Mouse (Mus musculus) gastrocnemius, adult 8-10 months (tissue): Measurements from ENCODE around the gene Cby3. TPM values are rescaled to one million over a fixed set of nuclear protein-coding genes. Genes with fewer than 3 reads are reported as not detected.
"Not testable (repeated sequence)": the region's sequence is repeated elsewhere in the genome, so short reads cannot be mapped to it uniquely, and the experiment has no call there.

Experiments
- DNase-seq, 2 experiments: peaks; one replicate each; pipeline ENCODE4 v3.0.0; 2022; ENCODE audit warnings: low spot score in 2 of 2
- total RNA-seq, 4 experiments: library from RNA; stranded (reverse); gene quantifications; 2 replicates each; pipeline ENCODE4 v1.2.4; 2022

Cby3 gene
- total RNA-seq, result not detected

DNA sequence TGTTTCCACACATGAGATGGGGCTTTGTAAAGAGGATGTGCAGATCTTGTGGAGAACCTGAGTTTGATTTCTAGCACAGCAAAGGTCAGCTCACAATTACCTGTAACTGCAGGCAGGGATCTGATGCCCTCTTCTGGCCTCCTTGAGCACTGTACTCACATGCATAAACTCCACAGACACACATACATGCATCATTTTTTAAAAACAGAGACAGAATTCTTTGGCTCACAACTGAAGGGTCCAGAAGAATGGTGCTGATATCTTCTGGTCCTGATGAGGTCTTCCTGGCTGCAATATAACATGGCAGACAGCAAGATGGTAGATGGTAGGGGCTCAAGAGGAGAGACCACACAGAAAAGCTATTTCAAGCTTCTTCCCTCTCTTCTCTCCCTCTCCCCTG is at the start of gene Cby3:
TSS of gene Cby3 (plus strand) at position 301 of the 400 bp plus-strand sequence.
- DNase-seq, result no peak

GRCm38 (mm10) chr11:50312803-50313202 is 41.5 kb upstream of the Cby3 start:
- no peak for DNase-seq

GRCm38 (mm10) chr11:50319343-50319742 is 34.9 kb upstream of the Cby3 start:
- DNase-seq, result not testable (repeated sequence)

GRCm38 (mm10) chr11:50321239-50321638 is 33.0 kb upstream of the Cby3 start:
- no peak for DNase-seq

- DNase-seq, result no peak
Observed at GRCm38 (mm10) chr11:50322345-50322744, 31.9 kb upstream of the Cby3 start.

- no peak for DNase-seq
Observed at GRCm38 (mm10) chr11:50323843-50324242, 30.4 kb upstream of the Cby3 start.

DNA sequence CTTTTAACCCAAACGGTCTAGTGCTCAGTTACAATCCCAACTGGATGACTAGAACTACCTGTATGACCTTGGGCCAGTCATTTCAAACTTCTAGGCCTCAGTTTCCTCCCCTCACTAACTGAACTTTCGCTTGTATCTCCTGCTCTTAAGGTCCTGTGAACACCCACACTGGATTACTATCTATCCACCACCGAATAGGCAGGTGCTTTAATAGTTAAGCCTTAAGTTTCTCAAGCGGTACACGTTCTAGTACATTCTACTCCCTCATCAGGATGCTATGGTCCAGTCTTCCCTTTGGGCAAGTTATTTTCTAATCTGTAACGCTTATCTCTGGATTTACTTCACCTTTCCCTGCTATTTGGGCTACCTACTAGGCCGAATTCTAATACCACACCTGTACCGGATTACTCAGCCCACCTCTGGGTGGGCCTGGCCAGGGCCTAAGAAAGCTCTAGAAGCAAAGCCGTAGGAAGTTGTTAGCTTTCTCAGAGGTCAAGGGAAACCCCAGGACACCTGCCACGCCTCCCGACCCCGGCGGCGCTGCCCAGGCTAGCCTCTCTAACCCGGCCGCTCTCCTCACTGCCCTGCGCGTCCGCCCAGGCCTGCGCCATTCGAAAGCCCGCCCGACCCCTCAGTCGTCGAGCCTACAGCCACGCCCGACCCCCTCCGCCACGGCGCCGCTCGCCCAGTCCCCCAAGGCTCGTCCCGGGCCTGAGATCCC is 29.4 kb upstream of the Cby3 start:
- DNase-seq, result no peak

GRCm38 (mm10) chr11:50325496-50326301 is 28.6 kb upstream of the Cby3 start, which contains the start of gene Canx:
TSS of gene Canx (minus strand) at chr11:50325673.
- peak; percentile 97 for DNase-seq

GRCm38 (mm10) chr11:50326302-50326966 is 27.8 kb upstream of the Cby3 start:
- no peak for DNase-seq

DNA sequence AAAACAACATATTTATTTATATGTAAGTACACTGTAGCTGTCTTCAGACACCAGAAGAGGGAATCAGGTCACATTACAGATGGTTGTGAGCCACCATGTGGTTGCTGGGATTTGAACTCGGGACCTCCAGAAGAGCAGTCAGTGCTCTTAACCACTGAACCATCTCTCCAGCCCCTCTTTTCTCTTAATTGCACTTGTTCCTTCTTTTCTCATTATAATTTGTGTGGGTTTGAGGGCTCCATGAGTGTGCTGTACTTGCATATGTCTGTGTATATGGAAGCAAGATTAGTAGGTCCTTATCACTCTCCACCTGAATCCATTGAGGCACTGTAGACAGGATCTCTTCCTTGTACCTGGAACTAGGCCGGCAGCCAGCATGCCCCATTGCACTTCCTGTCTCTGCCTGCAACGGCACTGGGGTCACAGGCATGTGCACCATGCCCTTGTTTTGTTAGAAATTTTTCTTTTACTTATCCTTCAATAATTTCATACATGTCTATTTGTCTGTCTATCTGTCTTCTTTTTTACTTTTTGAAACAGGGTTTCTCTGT is 26.1 kb upstream of the Cby3 start:
- DNase-seq, result no peak

DNA sequence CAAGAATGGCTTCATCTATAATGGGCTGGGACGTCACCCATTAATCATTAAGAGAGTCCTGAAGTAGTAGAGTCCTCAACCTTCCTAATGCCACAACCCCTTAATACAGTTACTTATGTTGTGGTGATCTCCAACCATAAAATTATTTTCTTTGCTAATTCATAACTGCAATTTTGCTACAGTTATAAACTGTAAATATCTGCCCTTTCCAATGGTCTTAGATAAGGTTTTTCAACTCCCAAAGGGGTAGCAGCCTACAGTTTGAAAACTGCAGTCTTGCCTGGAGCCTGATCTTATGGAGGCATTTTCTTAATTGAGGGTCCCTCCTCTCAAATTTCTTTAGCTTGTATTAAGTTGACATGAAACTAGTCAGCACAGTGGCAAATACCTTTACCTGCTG is 24.9 kb upstream of the Cby3 start:
- DNase-seq, result no peak

GRCm38 (mm10) chr11:50333181-50333580 is 21.1 kb upstream of the Cby3 start:
- peak; percentile 21 to 49 for DNase-seq

- no peak for DNase-seq
Observed at GRCm38 (mm10) chr11:50336126-50336525, 18.1 kb upstream of the Cby3 start.

DNA sequence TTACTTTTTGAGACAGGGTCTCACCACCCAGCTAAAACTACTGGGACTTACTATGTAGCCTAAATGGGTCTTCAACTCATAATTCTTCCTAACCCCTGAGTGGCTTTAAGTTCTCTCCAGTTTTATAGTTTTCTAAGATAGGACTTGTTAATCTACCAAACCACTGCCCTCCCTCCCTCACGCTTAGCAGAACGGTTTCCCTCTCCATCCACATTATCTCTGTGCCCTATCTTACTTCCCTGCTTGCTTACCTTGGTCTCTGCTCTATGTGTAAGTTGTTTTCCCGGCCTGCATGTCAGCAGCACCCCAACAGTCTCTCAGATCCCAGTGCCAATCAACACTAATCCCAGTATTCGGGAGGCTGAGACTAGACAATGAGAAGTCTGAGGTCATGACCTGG is 17.4 kb upstream of the Cby3 start:
- no peak for DNase-seq

- DNase-seq, result no peak
Observed at GRCm38 (mm10) chr11:50345486-50345885, 8.8 kb upstream of the Cby3 start.

DNA sequence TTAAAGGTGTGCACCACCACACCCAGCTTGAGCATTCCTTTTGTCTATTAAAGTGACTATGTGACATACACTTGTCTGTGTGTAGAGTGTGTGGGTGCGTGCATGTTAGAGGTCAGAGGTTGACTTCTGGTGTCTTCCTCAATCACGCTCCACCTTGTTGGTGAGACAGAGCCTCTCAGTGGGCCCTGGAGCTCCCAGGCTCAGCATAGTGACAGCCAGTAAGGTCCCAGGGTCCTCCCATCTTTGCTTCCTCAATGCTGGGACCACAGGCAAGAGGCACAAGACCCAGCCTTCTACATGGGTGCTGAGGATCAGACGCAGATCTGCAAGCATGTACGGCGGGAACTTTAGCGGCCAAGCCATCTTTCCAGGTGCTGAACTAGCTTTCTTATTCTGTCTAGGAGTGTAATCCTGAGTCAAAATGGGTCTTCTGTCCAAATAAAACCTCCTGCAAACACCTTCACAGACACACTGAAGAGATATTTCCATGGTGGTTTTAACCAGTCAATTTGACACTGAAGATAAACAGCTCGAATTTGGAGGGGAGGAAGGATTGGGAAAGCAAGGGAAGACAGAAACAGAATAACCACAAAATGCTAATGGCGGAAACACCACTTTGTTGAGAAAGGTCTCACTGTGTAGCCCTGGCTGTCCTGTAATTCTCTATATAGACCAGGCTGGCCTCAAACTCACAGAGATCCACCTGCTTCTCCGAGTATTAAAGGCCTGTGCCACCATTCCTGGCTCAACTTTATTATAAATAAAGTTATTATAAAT is 7.8 kb upstream of the Cby3 start:
- DNase-seq, result no peak

DNA sequence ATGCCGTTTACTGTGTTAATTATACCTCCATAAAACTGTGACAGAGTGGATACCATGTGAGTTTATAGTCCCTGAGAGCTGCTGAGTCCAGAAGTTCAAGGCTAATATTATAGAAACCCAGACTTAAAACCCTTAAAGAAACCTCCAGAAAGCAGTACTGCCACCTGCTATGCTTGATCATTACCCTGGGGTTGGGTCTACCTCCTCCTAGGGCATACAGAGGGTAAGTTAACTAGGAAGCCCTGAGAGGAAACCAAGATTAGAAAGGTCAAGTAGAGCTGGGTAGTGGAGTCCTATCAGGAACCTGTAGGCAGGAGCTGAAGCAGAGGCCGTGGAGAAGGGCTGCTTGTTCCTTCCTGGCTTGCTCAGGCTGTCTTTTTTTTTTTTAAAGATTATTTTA is 2.1 kb upstream of the Cby3 start:
- no peak for DNase-seq

DNA sequence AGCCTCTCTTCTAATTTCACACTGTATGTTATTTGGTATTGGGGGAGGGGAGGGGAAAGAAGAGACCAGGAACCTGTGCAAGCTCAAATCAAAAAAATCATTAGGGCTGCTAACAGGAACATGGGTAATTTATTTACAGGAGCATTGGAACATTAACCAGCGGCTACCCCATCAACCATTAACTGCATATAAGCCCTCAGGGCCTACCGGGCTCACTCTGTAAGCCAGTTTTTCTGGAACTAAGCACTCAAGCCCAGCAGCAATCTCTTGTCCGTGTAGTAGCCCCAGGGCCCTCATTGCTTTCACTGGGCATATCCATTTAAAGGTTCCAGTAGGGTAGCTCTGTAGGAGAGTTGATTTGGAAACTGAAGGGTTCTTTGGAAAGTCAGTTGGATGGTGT is 589 bp downstream of the Cby3 start:
- no peak for DNase-seq

DNA sequence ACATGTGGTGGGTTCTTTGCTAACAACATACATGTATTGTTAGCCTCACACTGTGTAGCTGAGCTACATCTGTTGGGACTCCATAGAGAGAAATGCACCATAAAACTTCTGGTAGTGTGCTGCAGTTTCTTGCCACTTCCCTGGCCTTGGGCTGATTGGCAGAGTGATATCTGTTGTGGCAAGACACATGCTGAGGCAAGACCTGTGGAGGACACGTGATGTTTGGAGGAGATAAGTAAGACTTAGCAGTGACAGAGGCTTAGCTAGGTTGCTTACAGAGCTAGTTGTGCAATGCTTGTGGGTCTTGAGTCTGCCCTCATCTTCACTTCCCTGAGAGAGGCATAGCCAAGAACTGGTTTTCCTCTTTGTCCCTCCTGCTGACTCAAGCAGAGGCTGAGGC is 1.1 kb downstream of the Cby3 start:
- DNase-seq, result no peak

GRCm38 (mm10) chr11:50358950-50359861 is 4.9 kb downstream of the Cby3 start:
- peak in 1 of 2 experiments; percentile 24 for DNase-seq
